Mouse (Mus musculus): ENCODE measurements around the gene Serinc4.
A peak's percentile ranks its signal among the peaks of the same experiment; 100 is the strongest.
"Not testable (repeated sequence)": the region's sequence is repeated elsewhere in the genome, so short reads cannot be mapped to it uniquely, and the experiment has no call there.

Gene Serinc4

DNA sequence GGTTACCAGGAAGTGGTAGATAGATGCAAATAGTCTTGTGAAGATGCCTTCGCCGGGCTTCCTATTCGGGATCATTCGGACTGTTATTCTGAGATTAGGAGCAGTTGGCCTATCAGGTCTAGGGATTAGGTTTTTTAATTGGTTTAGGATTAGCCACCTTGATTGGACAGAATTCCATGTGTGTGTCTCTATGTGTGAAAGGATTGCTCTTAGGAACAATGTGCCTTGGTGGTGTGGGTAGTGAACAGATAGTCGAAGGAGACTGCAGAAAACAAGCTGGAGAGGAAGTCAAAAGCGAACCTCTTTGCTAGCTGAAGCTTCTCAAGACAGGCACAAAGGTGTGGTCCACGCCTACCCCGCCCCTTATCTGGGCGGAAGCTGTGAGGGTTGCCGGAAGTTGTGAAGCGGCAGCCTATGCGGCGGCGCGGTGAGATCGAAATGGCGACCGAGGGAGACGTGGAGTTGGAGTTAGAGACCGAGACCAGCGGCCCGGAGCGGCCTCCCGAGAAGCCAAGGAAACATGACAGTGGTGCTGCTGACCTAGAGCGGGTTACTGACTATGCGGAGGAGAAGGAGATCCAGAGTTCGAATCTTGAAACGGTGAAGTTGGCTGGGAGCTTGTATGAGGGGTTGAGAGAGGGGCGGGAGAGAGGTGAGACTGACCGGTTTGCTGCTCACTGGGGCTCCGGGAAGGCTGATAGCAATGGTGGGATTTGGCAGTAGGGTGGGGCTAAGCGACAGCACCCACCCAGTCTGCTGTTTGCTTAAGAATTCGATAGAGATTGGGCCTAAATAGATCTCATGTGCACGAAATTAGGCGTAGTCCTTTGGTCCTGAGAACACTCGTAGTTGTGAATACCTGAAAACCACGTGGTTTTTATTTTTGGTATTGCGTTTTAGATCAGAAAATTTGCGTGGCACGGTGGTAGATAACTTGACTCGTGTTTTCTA is at the start of gene Serinc4:
Gene Serinc4, minus strand, starts transcription at position 90 of the 951 bp plus-strand sequence.
- peak; percentile 86 for DNase-seq

DNA sequence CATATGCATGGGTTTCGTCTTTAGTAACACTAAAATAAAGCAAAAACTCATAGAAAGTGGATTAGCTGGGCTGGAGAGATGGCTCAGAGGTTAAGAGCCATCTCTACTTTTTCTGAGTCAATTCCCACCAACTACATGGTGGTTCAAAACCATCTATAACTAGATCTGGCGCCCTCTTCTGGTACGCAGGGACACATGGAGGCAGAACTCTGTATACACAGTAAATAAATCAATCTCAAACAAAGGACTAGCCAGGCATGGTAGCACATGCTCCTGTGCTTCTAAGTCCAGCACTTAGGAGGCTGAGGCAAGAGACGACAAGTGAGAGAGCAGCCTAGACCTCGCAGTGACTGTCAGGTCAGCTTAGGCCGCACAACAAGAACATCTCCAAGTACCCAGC is 45.0 kb upstream of the Serinc4 start:
- DNase-seq = not testable (repeated sequence)

DNA sequence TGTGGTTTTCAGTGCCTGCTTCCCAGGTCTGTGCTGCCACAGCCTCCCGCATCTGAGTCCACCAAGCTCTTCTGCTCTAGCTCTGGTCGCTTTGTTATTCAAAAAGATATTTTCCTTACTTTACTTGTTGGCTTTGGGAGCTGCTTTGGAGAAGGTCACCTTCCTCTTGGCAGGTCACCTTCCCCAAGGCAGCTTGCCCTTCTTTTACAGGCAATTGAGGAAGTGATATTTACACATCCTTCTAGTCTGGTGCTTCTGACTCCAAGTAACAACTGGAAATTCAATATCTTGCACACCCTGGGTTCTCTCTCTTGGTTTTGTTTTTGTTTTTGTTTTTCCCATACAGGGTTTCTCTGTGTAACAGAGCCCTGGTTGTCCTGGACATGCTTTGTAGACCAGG is 27.8 kb upstream of the Serinc4 start:
- DNase-seq = not testable (repeated sequence)

DNA sequence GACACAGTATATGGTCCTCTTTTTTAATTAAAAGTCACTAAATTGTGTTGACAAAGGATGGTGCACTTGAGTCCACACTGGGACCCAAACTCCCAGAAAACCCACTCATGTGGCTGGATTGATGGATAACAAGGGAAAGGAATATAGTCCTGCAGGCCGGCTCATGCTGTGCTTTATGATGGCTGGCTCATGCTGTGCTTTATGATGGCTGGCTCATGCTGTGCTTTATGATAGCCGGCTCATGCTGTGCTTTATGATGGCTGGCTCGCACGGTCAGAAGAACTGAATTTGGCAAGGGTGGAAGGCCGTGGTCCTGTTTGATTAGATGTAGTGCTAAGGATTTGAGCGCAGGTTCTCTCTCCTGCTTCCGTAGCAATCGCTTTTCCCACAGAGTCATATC is 27.0 kb upstream of the Serinc4 start:
- DNase-seq = no peak

DNA sequence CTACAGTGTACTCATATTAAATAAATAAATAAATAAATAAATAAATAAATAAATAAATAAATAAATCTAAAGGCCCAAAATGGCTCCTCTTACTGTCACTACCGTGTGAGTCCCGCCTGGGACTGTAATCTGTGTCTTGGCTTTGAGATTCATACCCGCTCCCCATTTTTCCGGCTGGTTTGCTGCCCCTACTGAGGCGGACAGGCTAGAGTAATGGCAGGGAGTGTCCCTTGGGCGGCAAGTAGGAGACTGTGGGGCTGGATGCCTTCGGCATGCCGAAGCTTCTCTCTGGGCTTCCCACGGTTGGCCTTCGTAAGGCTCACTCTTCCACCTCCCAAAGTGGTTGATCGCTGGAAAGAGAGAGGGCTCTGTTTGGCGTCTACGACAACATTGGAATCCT is 24.3 kb upstream of the Serinc4 start:
- DNase-seq = not testable (repeated sequence)

DNA sequence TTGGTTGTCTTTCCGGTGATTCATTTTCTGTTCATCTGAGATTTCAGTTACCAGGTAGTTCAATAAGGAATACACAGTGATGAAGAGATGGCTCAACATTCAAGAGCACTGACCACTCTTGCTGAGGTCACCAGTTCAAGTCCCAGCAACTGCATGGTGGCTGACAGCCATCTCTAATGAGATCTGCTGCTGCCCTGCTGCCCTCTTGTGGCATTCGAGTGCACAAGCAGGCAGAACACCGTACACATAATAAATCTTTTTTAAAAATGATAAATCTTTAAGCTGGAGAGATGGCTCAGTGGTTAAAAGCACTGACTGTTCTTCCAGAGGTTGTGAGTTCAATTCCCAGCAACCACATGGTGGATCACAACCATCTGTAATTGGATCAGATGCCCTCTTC is 23.9 kb upstream of the Serinc4 start:
- no peak for DNase-seq

DNA sequence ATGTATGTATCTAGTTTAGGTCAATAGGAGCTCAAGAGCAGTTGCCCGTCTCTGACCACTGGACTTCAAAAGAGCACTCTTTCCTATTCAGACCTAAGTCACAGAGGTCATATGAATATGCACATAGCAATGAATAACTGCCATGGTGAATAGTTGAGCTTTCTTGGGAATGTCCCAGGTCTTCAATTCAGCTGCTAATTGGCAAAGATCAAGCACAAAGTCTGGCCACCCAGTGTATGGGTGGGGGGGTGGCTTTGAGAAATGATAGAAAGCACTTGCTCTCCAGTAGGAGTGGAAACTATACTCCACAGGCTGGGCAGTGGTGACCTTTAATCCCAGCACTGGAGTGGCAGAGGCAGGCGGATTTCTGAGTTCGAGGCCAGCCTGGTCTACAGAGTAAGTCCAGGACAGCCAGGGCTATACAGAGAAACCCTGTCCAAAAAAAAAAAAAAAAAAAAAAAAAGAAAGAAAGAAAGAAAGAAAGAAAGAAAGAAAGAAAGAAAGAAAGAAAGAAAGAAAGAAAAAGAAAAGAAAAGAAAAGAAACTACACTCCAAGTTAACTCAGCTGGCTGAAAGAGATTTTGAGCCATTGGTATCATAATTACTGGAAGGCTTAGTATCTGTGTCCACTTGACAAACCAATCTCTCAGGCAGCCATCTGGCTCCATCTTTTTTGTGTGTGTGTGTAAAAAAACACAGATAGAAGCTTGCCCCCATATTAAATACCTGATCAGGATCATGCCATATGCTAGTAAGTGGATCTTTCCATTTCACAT is 21.1 kb upstream of the Serinc4 start:
- no peak for DNase-seq

DNA sequence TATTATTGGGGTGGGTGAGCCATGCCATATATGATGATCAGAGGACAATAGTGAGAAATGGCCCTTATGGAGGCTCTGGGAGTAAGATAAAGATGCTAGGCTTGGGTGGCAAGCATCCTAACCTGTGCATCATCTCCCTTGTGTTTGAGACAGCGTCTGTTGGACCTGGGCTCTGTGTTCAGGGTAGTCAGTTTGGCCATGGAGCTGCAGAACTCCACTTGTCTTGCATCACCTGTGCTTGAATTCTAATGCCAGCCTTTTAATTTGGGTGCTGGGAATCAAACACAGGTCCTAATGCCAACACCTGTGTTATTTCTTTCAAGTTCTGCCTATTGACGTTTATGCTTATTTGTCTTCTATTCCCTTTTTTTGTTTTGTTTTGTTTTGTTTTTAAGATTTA is 18.7 kb upstream of the Serinc4 start:
- not testable (repeated sequence) for DNase-seq

DNA sequence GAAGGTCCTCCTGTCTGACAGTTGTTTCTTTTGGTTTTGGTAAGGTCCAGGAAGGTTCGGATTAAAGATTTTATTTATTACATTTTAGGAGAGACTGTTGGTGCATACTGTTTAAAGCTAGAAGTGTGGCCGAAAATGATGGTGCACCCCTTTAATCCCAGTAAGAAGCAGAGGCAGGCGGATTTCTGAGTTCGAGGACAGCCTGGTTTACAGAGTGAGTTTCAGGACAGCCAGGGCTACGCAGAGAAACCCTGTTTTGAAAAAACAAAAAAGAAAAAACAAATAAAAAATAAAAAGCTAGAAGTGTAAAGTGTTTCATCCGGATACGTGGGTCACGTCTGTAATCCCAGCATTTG is 17.6 kb upstream of the Serinc4 start:
- no peak for DNase-seq

DNA sequence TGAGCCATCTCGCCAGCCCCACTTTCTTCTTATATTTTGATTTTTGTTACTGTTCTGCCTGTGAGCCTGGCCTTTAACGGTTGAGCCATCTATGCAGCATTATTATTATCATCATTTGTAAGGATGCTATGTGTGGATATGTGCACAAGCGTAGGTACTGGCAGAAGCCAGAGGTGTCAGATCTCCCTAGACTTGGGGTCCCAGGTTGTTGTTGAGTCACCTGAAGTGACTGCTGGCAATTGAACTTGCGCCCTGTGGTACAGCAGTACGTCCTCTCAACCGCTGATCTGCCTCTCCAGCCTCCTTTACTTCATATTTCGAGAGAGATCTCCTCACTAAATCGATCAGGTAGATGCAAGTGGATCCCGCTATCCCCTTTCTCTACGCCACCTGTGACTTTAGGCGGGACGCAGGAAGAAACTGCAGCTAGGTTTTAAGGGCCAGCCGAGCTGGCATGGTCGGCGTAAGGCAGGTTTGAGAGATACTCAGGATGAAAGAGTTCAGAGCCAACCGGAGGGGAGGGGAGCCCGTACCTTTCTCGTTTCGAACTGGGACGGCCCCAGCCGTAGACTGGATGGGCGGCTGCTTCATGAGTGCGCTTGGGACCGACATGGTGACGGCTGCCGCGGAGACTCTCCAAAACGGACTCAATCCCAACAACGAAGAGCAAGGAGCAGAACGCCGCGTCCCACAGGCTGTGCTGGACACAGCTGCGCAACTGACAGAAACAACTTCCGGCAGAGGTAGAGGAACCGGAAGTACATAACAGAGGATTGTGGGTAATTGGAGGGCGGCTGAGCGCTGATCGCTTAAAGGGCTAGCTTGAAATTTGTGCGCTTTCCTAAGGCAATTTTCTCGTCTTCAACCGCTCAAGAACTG is 17.0 kb upstream of the Serinc4 start, which contains the start of gene Mfap1b:
Gene Mfap1b, minus strand, starts transcription at position 767 of the 879 bp plus-strand sequence.
- peak; percentile 89 for DNase-seq

DNA sequence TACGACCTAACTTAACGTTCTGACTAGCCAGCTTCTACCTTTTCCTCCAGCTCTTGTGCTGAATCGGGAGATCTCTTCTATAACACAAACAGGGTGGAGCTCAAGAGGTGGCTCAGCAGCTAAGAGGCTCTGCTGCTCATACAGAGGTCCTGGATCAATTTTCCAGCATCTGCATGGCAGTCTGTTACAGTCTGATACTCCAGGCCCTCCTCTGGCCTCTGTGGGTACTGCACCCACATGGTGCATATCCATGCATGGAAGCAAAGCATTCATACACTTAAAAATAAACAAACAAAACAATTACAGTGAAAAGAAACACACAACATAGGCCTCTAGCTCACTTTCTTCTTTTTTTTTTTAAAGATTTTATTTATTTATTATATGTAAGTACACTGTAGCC is 16.2 kb upstream of the Serinc4 start:
- not testable (repeated sequence) for DNase-seq

DNA sequence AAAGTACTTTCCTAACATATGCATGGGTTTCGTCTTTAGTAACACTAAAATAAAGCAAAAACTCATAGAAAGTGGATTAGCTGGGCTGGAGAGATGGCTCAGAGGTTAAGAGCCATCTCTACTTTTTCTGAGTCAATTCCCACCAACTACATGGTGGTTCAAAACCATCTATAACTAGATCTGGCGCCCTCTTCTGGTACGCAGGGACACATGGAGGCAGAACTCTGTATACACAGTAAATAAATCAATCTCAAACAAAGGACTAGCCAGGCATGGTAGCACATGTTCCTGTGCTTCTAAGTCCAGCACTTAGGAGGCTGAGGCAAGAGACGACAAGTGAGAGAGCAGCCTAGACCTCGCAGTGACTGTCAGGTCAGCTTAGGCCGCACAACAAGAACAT is 12.4 kb upstream of the Serinc4 start:
- not testable (repeated sequence) for DNase-seq

DNA sequence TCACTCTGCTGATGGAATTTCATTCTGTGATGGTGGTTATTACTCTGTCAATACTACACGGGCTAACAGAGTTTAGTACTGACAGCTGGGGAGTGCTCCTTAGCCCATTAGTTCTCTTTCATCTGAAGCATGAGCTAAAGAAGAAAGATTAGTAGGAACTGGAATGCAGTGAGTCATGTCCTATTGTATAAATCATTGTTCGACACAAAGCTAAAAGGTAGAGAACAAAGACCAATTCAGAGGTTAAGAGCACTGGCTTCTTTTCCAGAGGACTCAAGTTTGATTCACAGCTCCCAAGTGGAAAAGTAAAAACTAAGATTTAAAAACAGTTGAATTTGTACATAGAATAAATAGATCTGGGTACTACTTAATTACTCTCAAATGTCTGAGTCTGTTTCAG is 3.5 kb upstream of the Serinc4 start:
- no peak for DNase-seq

DNA sequence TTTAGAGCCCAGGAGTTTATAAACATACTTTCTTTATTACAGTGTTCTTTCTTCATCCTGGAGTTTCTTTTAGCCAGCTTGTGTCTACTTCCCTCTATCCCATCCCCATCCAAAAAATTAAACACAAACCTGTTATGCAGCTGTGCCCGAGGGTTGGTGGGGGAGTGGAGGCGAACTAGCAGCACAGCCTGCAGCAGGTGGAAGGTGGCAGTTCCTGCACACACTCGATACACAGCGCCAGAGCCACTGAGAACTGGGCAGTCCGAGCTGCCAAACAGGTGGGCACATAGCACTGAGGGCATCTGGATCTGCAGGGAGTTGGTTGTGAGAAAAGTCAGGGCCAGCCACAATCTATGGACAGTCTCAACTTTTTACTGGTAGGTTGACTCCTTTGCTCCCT is 1.0 kb downstream of the Serinc4 start:
- no peak for DNase-seq

DNA sequence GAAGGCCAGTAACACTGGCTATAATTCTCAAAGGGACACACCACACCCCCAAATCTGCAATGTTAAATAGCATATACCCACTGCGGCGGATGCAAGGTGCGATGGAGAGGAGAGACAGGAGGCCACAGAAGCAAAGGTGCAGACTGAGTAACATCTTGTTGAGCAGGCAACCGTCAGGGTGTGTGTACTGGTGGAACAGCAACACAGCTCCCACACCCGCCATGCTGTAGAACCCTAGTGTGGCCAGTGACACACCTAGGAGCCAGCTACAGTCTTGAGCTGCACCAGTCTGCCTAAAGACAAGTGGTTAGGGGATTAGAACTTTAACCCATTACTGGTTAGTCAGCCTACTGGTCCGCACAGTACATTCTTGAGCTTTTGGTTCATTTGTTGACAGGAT is 2.7 kb downstream of the Serinc4 start:
- DNase-seq = no peak

DNA sequence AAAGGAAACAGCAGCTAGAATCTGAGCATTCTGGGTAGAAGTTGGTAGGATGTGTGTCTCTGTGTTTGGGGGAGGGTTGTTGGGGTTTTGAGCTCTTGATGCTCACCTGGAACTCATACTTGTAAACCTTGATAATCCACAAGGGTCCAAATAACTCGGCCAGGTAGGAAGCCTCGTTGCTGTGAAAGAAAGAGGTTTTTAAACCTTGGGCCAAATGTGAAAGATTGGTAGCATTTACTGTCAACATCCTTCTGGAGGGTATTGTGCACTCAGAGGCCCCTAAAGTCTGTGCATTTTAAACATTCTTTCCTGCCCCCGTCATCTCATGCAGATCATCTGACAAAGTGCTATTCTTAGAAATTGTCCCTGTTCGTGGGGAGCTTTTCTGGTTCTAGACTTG is 3.6 kb downstream of the Serinc4 start, which contains the start of gene Hypk:
Gene Hypk, plus strand, starts transcription at position 301 of the 400 bp plus-strand sequence.
- no peak for DNase-seq

DNA sequence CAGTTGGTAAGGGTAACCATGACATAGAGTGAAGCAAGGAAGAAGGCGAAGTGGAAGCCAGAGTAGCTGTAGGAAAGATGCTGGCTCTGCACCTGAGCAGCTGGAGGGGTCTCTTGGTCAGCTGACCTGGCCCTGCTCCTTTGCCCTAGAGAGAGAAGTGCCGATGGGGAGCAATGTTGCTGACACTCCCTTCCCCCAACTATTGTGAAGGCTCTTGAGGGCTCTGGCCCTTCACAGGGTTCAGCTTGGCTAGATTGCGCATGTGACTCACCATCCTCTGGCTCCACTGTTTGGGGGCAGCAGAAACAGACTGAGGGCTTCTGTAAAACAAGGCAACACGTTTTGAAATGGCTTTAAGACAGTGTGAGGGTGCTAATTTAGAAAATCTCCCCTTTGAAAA is 4.2 kb downstream of the Serinc4 start:
- DNase-seq = no peak

DNA sequence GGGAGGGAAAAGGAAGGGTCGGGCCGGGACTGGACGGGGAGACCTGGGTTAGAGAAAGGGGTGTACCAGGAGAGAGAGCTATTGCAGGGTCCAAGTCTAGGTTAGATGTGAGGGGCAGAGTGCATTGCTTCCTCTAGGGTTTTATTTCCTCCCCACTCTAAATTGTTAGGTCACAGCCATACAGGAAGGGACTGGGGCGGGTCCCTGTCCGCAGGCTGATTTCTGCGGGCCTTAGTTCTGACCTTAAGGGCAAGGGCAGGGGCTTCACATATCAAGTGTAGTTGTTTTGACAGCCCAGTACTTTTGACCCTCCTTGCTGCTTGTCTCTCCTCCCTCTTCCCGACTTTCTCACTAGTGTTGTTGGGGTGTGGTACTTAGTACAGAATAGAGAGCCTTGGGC is 6.5 kb downstream of the Serinc4 start:
- no peak for DNase-seq

DNA sequence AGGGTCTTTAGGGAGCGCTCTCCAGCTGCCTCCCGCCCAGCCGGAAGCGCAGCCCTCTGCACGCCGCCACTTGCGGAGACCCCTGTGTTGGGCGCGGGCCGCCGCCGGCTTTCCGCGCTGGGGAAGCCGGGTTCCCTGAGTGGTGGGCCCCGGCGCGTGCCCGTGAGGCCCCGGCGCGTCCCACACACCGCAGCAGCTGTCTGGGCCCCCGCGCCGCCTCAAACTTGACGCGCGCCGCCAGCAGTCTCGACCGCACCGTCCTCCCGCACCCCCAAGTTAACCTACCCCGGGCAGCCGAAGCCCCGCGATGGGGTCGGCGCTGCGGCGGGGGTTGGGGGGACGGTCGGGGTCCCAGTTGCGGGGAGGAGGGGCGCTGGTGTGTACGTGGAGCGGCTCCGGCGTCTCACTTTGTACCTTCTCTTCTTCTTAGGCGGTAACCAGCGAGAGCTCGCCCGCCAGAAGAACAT is 7.0 kb downstream of the Serinc4 start:
- peak; percentile 36 for DNase-seq

DNA sequence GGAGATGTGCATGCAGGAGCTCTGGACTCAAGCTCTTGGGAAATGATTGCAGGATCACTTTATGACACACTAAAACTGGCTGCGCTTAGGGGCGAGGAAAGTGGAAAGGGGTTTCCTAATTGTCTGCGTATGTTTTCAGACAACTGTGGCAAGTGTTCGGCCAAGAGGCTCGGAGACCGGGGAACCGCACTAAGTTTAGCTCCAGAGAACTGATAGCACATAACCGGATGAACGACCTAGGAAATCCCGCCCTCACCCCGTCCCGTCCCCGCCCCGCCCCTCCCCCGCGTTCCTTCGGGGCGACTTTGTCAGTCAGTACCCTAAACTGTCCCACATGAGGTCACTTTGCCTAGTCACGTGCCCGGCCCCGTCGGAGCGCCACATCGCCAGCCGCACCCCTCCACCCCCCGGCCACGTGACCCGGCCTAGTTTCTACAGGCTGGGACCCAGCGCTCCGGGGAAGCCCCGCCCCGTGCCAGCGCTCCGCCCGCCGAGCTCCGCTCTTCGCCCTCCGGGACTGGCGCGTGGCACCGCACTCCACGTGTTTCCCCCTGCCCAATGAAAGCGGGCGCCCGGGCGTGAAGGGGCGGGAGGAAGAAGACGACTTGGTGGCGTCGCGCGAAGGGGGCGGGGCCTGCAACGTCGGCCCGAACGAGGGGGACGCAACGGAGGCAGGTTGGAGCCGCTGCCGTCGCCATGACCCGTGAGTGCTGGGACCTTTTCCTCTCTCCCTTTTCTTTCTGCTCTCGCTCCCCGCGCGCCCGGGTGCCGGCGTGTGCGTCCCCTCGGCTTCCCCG is 7.6 kb downstream of the Serinc4 start, which contains the start of gene Serf2:
Gene Serf2, plus strand, starts transcription at position 457 of the 797 bp plus-strand sequence.
- DNase-seq = peak; percentile 100

DNA sequence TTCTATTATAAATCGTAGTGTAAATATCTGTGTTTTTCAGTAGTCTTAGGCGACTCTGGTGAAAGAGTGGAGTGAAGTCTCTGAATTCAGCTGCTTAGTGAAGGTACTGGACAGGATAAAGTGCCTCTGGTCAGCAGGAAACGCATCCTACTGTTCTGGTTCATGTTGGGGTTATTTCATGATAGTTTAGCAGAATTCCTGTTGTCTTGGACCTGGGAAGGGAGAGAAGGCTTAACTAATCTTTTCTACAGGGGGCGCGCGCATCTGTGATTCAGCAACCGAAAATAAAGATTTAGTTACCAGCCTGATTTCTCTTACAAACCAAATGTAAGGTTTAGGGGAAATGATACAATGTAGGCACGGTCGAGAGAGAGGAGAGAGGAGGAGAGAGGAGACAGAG is 8.4 kb downstream of the Serinc4 start:
- DNase-seq = no peak

DNA sequence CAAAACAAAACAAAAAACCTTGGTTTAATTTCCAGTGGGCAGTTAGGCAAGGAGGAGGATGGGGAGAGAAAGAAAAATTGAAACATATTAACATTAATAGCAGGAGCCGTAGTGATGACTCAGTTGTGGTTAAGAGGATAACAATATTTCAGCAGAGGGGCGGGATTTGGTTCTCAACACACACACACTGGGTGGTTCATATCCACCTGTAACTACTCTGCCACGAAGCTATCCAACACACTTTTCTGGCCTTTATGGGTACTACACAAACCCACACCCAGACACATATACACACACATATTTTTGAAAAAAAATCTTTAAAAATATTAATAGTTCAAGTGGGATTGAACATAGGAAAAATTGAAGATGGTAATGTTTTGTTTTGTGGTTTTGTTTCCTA is 9.6 kb downstream of the Serinc4 start:
- no peak for DNase-seq

Data from right cerebral cortex, adult 18-20 months (tissue).